Mouse (Mus musculus): ENCODE measurements at regions not wholly inside any gene's neighbourhood (a gene's known extent, or its start where the extent isn't known, plus 50 kb on each side); places are given as distances from the start of the nearest gene placed in this dataset.

DNA sequence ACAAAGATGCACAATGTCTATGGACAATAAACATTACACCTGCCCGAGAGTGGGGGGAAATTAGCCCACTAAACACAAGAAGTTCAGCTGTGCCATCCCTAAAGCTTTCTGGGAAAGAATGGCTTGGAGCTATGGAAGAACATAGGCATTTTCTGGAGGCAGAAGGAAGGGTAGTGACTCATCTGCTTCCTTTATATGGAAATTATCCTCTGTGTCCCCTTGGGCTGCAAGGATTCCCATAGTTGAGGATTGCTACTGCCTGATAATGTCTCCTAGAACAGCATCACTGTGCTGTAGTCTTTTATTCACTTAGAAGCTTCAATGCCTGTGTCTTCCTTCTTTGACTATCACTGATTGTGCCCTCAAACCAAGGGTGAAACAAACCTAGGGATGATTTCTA lies 157.3 kb upstream of the Rnd3 start:
- Histone ChIP-seq H3K36me3 (no peaks in the 10 kb centered on the region), H3K27ac (replicated peaks) (no peak overlapping the region), H3K27me3 (no peaks in the 10 kb centered on the region), H3K4me2 (replicated peaks) (no peak overlapping the region), H3K9me3 (no peaks in the 10 kb centered on the region), H3K9ac (replicated peaks) (no peak overlapping the region), H3K4me1 (no peaks in the 10 kb centered on the region), H3K4me3 (no peak overlapping the region)
- 87% methylated on average over 1 of the region's 1 CpGs for WGBS
- ATAC-seq (replicated peaks) = no peak

DNA sequence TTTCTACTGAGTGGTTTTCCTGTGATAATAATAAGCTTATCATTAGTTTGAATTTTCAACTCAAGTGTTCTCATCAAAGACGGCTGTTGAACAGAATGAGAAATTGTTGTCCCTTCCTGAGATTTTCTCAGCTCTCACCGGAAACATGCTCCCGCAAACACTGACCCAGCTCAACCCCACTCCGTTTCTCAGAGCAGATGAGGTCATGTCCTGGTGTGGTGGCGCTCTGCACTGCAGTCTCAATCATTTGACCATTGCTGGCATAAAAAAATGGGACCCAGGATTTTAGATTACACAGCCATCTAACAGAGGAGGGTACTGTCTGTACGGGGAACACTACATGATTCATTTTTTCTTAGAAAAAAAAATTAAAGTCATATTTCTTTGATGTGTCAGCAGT lies 156.5 kb upstream of the Rnd3 start:
- H3K4me3 ChIP-seq = no peak overlapping the region
- H3K27me3 ChIP-seq = no peaks in the 10 kb centered on the region
- H3K4me2 ChIP-seq (replicated peaks) = no peak overlapping the region
- ATAC-seq (replicated peaks) = no peak
- H3K9ac ChIP-seq (replicated peaks) = no peak overlapping the region
- WGBS = 70% methylated on average over 6 of the region's 6 CpGs
- no peaks in the 10 kb centered on the region for H3K36me3 ChIP-seq
- H3K9me3 ChIP-seq = no peaks in the 10 kb centered on the region
- no peak overlapping the region for H3K27ac ChIP-seq (replicated peaks)
- H3K4me1 ChIP-seq = no peaks in the 10 kb centered on the region

DNA sequence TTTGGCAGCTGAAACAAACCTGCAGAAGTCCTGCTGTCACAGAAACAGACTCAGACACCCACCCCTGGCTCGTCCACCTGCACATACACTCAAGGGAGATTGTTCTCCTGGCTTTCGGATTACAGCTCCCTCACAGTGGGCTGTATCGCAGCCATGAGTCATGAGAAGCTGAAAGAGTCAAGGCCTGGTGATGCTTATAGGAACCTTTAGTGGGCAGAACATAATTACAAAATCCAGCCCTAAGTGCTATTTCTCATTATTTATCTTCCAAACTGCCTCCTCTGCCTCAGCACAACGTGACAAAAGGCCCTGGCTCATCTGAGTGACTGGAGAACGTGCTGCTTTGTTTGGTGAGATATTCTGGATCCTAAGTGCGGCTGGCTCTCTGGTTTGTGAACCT lies 155.8 kb upstream of the Rnd3 start:
- H3K27ac ChIP-seq (replicated peaks) = no peak overlapping the region
- H3K4me3 ChIP-seq = no peak overlapping the region
- WGBS = 68% methylated on average over 6 of the region's 6 CpGs
- no peak overlapping the region for H3K9ac ChIP-seq (replicated peaks)
- no peaks in the 10 kb centered on the region for H3K4me1 ChIP-seq
- no peaks in the 10 kb centered on the region for H3K27me3 ChIP-seq
- no peaks in the 10 kb centered on the region for H3K36me3 ChIP-seq
- no peak for ATAC-seq (replicated peaks)
- no peaks in the 10 kb centered on the region for H3K9me3 ChIP-seq
- no peak overlapping the region for H3K4me2 ChIP-seq (replicated peaks)

DNA sequence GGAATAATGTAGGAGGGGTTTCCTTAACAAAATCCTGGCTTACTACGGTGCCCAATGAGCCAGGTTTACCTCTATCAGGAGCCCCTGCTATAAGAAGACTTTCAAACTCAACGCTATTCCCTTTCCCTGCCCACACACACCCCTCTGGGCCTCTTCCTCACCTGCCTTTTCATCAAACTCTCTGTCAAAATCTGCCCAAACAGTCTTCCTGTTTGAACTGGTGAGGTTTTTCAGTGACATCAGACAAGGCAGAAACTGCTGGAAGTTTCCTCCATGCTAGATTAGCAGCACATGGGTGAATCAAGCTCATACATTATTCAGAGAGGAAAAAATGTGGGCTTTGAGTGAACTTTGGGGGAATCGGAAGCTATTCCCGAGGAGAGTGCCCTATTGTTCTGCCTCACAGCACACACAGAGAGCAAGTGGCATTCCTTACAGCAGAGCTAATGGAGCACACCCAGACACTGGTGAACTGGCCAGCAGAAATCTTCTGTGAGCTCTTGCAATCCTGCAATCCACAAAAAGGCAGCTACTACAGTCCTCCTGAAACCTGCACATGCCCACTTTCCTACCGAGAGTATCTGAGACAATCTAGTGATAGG lies 141.8 kb upstream of the Rnd3 start:
- no peaks in the 10 kb centered on the region for H3K36me3 ChIP-seq
- WGBS = 35% methylated on average over 5 of the region's 5 CpGs
- no peak overlapping the region for H3K27ac ChIP-seq (replicated peaks)
- peak; percentile 48; the same call in 1 of the 2 replicates for ATAC-seq (replicated peaks)
- H3K9ac ChIP-seq (replicated peaks) = no peak overlapping the region
- H3K4me1 ChIP-seq = 0 out of 2 replicates have a peak, but pooled peaks cover 2% of the 10 kb centered on the region
- no peak overlapping the region for H3K4me2 ChIP-seq (replicated peaks)
- no peaks in the 10 kb centered on the region for H3K9me3 ChIP-seq
- no peaks in the 10 kb centered on the region for H3K27me3 ChIP-seq
- no peak overlapping the region for H3K4me3 ChIP-seq

DNA sequence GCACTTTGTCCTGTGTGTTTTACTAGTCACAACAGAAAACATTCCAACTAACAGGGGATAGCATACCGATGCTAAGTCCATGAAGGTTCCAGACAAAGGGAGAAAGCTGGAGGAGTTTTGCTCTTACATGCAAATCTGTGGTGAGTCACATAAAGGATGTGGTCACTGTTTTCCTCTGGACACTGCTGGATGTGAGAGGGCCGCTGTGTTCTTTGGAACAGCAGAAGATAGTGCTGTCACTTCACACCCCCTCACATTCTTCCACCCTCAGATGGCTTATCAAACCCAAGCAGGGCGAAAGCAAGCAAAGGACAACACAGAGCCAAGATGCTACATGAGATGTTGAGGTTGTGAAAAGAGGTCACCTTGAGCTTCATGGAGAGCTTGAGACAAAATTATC lies 139.8 kb upstream of the Rnd3 start:
- Histone ChIP-seq H3K27ac (replicated peaks) (no peak overlapping the region), H3K4me2 (replicated peaks) (no peak overlapping the region), H3K9me3 (no peaks in the 10 kb centered on the region), H3K36me3 (no peaks in the 10 kb centered on the region), H3K9ac (replicated peaks) (no peak overlapping the region), H3K4me1 (peaks cover 14% of the 10 kb centered on the region), H3K4me3 (no peak overlapping the region), H3K27me3 (no peaks in the 10 kb centered on the region)
- no peak for ATAC-seq (replicated peaks)
- 92% methylated on average over 3 of the region's 3 CpGs for WGBS

DNA sequence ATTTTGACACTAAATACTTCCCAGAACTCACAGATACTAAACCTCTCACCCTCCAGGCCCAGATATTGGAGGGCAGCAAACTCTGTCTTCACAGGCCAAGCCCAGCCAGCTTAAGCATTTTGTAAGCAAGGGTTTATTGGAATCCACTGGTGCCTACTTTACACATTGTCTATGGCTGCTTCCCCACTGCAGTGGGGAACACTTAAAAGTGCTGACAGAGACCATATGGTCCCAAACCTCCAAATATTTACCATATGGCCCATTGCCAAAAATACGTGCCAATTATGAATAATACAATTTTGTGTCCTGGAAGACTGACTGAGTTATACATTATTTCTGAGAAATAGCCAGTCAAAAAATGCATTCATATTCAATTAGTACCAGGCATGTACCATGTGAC lies 136.7 kb upstream of the Rnd3 start:
- Histone ChIP-seq H3K4me3 (no peak overlapping the region), H3K9me3 (no peaks in the 10 kb centered on the region), H3K36me3 (no peaks in the 10 kb centered on the region), H3K4me1 (peaks cover 13% of the 10 kb centered on the region), H3K4me2 (replicated peaks) (no peak overlapping the region), H3K27ac (replicated peaks) (no peak overlapping the region), H3K9ac (replicated peaks) (no peak overlapping the region), H3K27me3 (no peaks in the 10 kb centered on the region)
- 61% methylated on average over 1 of the region's 1 CpGs for WGBS
- 0 out of 2 replicates have a peak, but pooled peaks have one; percentile 46 for ATAC-seq (replicated peaks)

DNA sequence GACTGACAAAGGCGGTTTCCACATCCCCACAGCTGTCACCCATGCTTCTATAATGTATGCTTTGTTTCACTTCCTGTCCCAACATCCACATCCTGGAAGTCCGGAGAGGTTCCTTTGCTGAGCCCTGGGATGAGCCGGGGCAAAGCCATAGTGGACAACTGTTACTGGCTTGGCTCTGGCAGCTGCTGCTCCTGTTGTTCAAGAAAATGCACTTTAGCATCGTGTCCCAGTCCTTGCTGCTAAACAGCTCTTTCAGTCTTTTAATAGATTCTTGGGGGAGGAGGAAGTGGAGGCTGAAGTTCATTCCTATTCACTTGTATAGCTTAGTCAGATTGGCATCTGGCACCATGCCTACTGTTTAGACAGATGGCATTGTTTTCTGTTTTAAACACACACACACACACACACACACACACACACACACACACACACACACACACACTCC lies 135.9 kb upstream of the Rnd3 start:
- Histone ChIP-seq H3K9ac (replicated peaks) (no peak overlapping the region), H3K9me3 (no peaks in the 10 kb centered on the region), H3K36me3 (no peaks in the 10 kb centered on the region), H3K4me3 (no peak overlapping the region), H3K4me2 (replicated peaks) (peak overlapping the region; percentile 23), H3K27ac (replicated peaks) (peak overlapping the region; percentile 24; the same call in 1 of the 2 replicates), H3K4me1 (peaks cover 12% of the 10 kb centered on the region), H3K27me3 (no peaks in the 10 kb centered on the region)
- ATAC-seq (replicated peaks) = peak; percentile 83
- 12% methylated on average over 4 of the region's 4 CpGs for WGBS

DNA sequence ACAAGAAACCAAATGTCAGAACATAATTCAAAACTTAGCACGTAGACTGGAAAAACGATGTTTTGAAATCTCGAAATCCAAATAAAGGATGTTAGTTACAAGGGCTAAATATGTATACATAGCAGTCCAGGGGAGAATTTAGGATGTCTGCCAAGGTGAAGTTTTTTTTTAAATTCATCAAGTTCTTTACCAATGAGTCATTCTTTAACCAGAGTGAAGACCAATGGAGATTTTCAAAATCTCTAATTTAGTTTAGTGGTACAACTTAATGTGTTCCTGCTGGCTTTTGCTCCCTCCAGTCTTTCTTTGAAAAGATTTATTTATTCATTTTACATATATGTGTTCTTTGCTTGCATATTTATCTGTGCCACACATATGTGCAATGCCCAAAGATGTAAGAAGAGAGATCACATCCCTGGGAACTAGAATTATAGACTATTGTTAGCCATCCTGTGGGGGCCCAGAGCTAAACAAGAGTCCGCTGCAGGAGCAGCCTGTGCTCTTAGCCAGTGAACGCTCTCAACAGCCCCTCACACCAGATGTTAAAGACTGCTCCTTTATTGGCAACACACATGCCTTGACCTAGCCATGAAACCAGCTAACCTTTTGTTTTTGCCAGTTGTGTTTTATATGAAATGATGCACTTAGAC lies 130.6 kb upstream of the Rnd3 start:
- WGBS = 75% methylated on average over 5 of the region's 5 CpGs
- Histone ChIP-seq H3K4me1 (peaks cover 2% of the 10 kb centered on the region), H3K9ac (replicated peaks) (no peak overlapping the region), H3K27ac (replicated peaks) (no peak overlapping the region), H3K36me3 (no peaks in the 10 kb centered on the region), H3K9me3 (no peaks in the 10 kb centered on the region), H3K4me3 (no peak overlapping the region), H3K4me2 (replicated peaks) (no peak overlapping the region), H3K27me3 (no peaks in the 10 kb centered on the region)
- no peak for ATAC-seq (replicated peaks)

DNA sequence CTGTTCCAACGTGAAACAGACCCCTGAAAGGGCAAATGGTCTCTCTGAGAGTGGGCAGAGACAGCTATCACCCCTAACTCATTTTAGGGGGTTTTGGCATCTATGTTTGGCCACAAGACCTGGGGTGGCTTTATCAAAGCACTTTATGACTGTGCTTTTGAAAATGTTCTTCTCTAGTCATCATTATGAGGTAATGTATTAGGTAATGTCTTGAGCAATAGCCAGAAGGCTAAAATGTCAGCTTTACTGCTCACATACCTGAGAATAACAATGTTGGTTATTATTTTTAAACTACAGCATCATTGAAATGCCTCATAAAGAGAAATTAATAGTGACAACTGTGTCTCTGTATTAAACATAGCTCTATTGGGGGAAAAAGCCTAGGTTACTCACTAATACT lies 129.9 kb upstream of the Rnd3 start:
- H3K36me3 ChIP-seq = no peaks in the 10 kb centered on the region
- 81% methylated on average over 1 of the region's 1 CpGs for WGBS
- H3K27me3 ChIP-seq = no peaks in the 10 kb centered on the region
- H3K9ac ChIP-seq (replicated peaks) = no peak overlapping the region
- no peak overlapping the region for H3K27ac ChIP-seq (replicated peaks)
- no peaks in the 10 kb centered on the region for H3K9me3 ChIP-seq
- H3K4me3 ChIP-seq = no peak overlapping the region
- no peak overlapping the region for H3K4me2 ChIP-seq (replicated peaks)
- ATAC-seq (replicated peaks) = no peak
- no peaks in the 10 kb centered on the region for H3K4me1 ChIP-seq

DNA sequence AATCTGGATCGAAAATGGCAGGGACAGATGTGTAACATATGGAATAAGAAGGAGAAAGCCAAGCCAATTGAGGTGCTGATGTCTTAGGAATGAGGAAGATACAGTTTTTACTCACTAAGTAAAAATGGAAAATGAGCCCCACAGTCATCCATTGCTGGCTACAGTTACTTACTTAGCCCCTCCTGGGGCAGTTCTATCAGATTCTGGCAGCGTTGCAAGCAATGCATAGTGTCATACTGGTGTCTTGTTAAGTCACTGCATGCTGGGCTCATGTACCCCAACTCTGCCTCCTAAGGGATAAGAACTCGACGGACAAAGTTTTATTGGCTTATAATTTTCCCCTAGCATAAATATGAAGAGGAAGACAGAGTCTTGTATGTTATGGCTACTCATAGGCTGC lies 129.4 kb upstream of the Rnd3 start:
- Histone ChIP-seq H3K4me2 (replicated peaks) (no peak overlapping the region), H3K4me1 (no peaks in the 10 kb centered on the region), H3K9me3 (no peaks in the 10 kb centered on the region), H3K36me3 (no peaks in the 10 kb centered on the region), H3K27me3 (no peaks in the 10 kb centered on the region), H3K9ac (replicated peaks) (no peak overlapping the region), H3K27ac (replicated peaks) (no peak overlapping the region), H3K4me3 (no peak overlapping the region)
- WGBS = 90% methylated on average over 4 of the region's 4 CpGs
- no peak for ATAC-seq (replicated peaks)

DNA sequence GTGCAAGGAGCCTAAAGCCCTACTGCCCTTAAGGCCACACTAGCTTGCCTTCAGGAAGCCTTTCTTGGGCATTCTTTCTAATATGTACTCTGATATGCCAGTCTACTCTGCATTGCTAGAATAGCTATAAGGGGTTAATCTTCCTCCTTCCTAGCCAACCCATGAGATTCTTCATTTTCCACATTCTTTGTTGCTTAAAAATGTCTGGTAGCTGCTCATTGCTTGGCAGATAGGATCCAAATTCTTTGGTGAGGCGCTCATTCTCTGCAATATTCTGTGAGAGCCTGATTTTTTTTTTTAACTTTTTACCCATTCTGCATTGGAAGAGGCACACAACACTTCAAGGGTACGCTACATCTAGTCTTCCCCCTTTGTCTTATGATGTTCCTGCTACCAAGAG lies 127.7 kb upstream of the Rnd3 start:
- 93% methylated on average over 2 of the region's 2 CpGs for WGBS
- no peaks in the 10 kb centered on the region for H3K27me3 ChIP-seq
- no peaks in the 10 kb centered on the region for H3K4me1 ChIP-seq
- H3K4me2 ChIP-seq (replicated peaks) = no peak overlapping the region
- H3K9ac ChIP-seq (replicated peaks) = no peak overlapping the region
- no peaks in the 10 kb centered on the region for H3K36me3 ChIP-seq
- no peak overlapping the region for H3K4me3 ChIP-seq
- no peak overlapping the region for H3K27ac ChIP-seq (replicated peaks)
- ATAC-seq (replicated peaks) = no peak
- no peaks in the 10 kb centered on the region for H3K9me3 ChIP-seq

DNA sequence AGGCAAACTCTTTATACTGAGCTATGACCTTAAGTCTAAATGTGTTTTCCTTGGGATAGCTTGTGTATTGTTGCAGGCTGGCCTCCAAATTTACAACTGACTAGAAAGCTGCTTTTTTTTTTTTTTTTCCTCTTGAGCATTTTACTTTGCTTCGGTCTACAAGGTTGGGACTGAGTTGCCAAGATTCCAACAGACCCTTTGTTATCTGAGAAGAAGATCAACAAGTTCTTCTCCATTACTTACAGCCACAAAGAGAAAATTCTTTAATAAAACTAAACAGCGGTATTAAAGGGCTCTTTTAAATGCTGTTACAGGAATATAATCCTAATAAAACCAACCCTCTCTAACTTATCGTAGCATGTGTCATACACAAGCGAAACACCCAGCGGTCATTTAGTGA lies 124.4 kb upstream of the Rnd3 start:
- Histone ChIP-seq H3K4me1 (no peaks in the 10 kb centered on the region), H3K4me3 (no peak overlapping the region), H3K27me3 (no peaks in the 10 kb centered on the region), H3K36me3 (no peaks in the 10 kb centered on the region), H3K4me2 (replicated peaks) (no peak overlapping the region), H3K9ac (replicated peaks) (no peak overlapping the region), H3K27ac (replicated peaks) (no peak overlapping the region), H3K9me3 (no peaks in the 10 kb centered on the region)
- ATAC-seq (replicated peaks) = no peak
- WGBS = 79% methylated on average over 5 of the region's 5 CpGs

DNA sequence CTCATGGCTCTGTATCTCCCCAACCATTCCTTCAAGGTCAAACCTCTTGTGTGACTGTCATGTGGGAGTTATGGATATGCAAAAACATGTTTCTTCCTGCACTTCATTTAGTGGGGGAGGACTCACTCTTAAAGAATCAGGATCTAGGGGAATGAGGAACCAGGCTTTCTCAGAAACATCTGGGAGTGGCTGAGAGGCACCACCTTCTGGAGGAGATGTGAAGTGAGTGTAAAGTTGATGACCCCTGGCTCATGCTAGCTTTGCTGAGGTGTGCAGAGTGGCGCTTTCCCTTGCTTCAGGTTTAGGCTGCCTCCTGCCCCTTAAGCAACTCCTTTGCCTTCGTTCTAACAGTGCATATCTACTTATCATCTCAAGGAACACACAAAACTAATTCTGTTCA lies 119.6 kb upstream of the Rnd3 start:
- 76% methylated on average over 2 of the region's 2 CpGs for WGBS
- no peaks in the 10 kb centered on the region for H3K9me3 ChIP-seq
- H3K36me3 ChIP-seq = no peaks in the 10 kb centered on the region
- no peak overlapping the region for H3K4me3 ChIP-seq
- H3K4me1 ChIP-seq = no peaks in the 10 kb centered on the region
- no peak for ATAC-seq (replicated peaks)
- H3K9ac ChIP-seq (replicated peaks) = no peak overlapping the region
- no peak overlapping the region for H3K27ac ChIP-seq (replicated peaks)
- H3K4me2 ChIP-seq (replicated peaks) = no peak overlapping the region
- H3K27me3 ChIP-seq = no peaks in the 10 kb centered on the region

Data from forebrain, embryonic 15.5 days (tissue).